Comparison of ENCODE assay signal across 20 mouse cellular contexts in genomic region chr5:74147631-74148030, GRCm38 (mm10). TPM values are rescaled to one million over a fixed set of nuclear protein-coding genes. Genes with fewer than 3 reads are reported as not detected.
A peak's percentile ranks its signal among the peaks of the same experiment; 100 is the strongest.
DNase-seq lines count a peak whose midpoint lies in the region; ATAC-seq and TF ChIP-seq lines count a peak whose summit lies in the region.
"Had no signal": no experiment of that assay in that cellular context is flagged by ENCODE, and none has a peak within 500 bp of the region (broad histone marks: within the 10 kb centered on the region; RNA-seq: fewer than 3 reads in every experiment).

No protein-coding gene starts in this region.

- no peak for TF ChIP-seq EP300 in stomach, postnatal 0 days (optimal IDR thresholded peaks at IDR 0.05)
- no peak for TF ChIP-seq EP300 in liver, postnatal 0 days (IDR thresholded peaks at IDR 0.05; ENCODE audit: low read depth)

- no peak for ATAC-seq in embryonic facial prominence, embryonic 14.5 days (ENCODE audit: low read depth)
- no peak for ATAC-seq in stomach, embryonic 15.5 days (ENCODE audit: insufficient read depth, low FRiP score, low read depth)
- ATAC-seq in stomach, postnatal 0 days (ENCODE audit: low FRiP score, low TSS enrichment): no peak
- ATAC-seq in heart, embryonic 16.5 days (replicated peaks; ENCODE audit: extremely low read depth, insufficient read depth, low FRiP score): peak; percentile 88
- ATAC-seq in liver, postnatal 0 days: no peak
- ATAC-seq: forebrain, embryonic 15.5 days; liver, embryonic 12.5 days had no signal

- H3K4me3 ChIP-seq in embryonic facial prominence, embryonic 14.5 days (ENCODE audit: low read depth, low read length): no peak overlapping the region
- no peak overlapping the region for H3K4me3 ChIP-seq in embryonic facial prominence, embryonic 10.5 days
- no peak overlapping the region for H3K4me3 ChIP-seq in stomach, embryonic 15.5 days (replicated peaks)
- H3K4me3 ChIP-seq in stomach, postnatal 0 days (ENCODE audit: low read depth, low read length): no peak overlapping the region
- H3K4me3 ChIP-seq in heart, embryonic 16.5 days (ENCODE audit: low read length): peak overlapping the region; percentile 5; the same call in 1 of the 2 replicates
- H3K4me3 ChIP-seq in liver, postnatal 0 days (ENCODE audit: low read depth, low read length): no peak overlapping the region
- H3K4me3 ChIP-seq: erythroblast, embryonic 14.5 days; forebrain, embryonic 15.5 days; liver, embryonic 12.5 days; midbrain, embryonic 10.5 days; neural tube, embryonic 13.5 days had no signal

- DNase-seq in embryonic facial prominence, embryonic 14.5 days (ENCODE audit: low spot score): peak; percentile 23
- DNase-seq in embryonic facial prominence, embryonic 10.5 days (ENCODE audit: low spot score): no peak
- DNase-seq in stomach, postnatal 0 days (ENCODE audit: low spot score): no peak
- DNase-seq in liver, postnatal 0 days: no peak
- DNase-seq in neural tube, embryonic 10.5 days (ENCODE audit: extremely low spot score, low spot score): no peak
- no peak for DNase-seq in kidney, adult 18-20 months
- DNase-seq: adrenal gland, adult 8-10 months; cerebellum, adult 11 months; cerebellum, postnatal 25 days; layer of hippocampus, postnatal 36 days; right cerebral cortex, postnatal 14 days; thymus, postnatal 25 days had no signal

- no peaks in the 10 kb centered on the region for H3K36me3 ChIP-seq in embryonic facial prominence, embryonic 14.5 days (ENCODE audit: control insufficient read depth, insufficient read depth, low read length)
- H3K36me3 ChIP-seq in embryonic facial prominence, embryonic 10.5 days (replicated peaks): no peaks in the 10 kb centered on the region
- H3K36me3 ChIP-seq in stomach, embryonic 15.5 days: no peaks in the 10 kb centered on the region
- no peaks in the 10 kb centered on the region for H3K36me3 ChIP-seq in stomach, postnatal 0 days (ENCODE audit: control insufficient read depth, insufficient read depth, low read length)
- no peaks in the 10 kb centered on the region for H3K36me3 ChIP-seq in heart, embryonic 16.5 days (ENCODE audit: control insufficient read depth, insufficient read depth)
- no peaks in the 10 kb centered on the region for H3K36me3 ChIP-seq in liver, postnatal 0 days (replicated peaks; ENCODE audit: insufficient read depth, low read length)
- H3K36me3 ChIP-seq: forebrain, embryonic 15.5 days; liver, embryonic 12.5 days; midbrain, embryonic 10.5 days; neural tube, embryonic 13.5 days had no signal

- no peak overlapping the region for H3K4me2 ChIP-seq in embryonic facial prominence, embryonic 14.5 days (ENCODE audit: low read depth, low read length)
- H3K4me2 ChIP-seq in stomach, embryonic 15.5 days: no peak overlapping the region
- no peak overlapping the region for H3K4me2 ChIP-seq in stomach, postnatal 0 days (replicated peaks; ENCODE audit: low read depth)
- H3K4me2 ChIP-seq in heart, embryonic 16.5 days (ENCODE audit: low read depth, low read length): peak overlapping the region; percentile 36; the same call in 1 of the 2 replicates
- H3K4me2 ChIP-seq in liver, postnatal 0 days (ENCODE audit: low read depth, low read length): no peak overlapping the region
- H3K4me2 ChIP-seq: forebrain, embryonic 15.5 days; liver, embryonic 12.5 days; neural tube, embryonic 13.5 days had no signal

- WGBS in embryonic facial prominence, embryonic 14.5 days: 67% methylated on average over 10 of the region's 10 CpGs
- WGBS in embryonic facial prominence, embryonic 10.5 days: 88% methylated on average over 10 of the region's 10 CpGs
- 72% methylated on average over 10 of the region's 10 CpGs for WGBS in stomach, embryonic 15.5 days
- WGBS in stomach, postnatal 0 days: 63% methylated on average over 10 of the region's 10 CpGs
- 30% methylated on average over 10 of the region's 10 CpGs for WGBS in heart, embryonic 16.5 days
- 76% methylated on average over 10 of the region's 10 CpGs for WGBS in liver, postnatal 0 days (ENCODE audit: insufficient replicate concordance)

- no peaks in the 10 kb centered on the region for H3K27me3 ChIP-seq in embryonic facial prominence, embryonic 14.5 days (replicated peaks; ENCODE audit: control insufficient read depth, insufficient read depth, low read length)
- no peaks in the 10 kb centered on the region for H3K27me3 ChIP-seq in embryonic facial prominence, embryonic 10.5 days (replicated peaks; ENCODE audit: low read depth, poor library complexity, severe bottlenecking)
- H3K27me3 ChIP-seq in stomach, embryonic 15.5 days (replicated peaks): no peaks in the 10 kb centered on the region
- H3K27me3 ChIP-seq in stomach, postnatal 0 days (ENCODE audit: control insufficient read depth, insufficient read depth, low read length): no peaks in the 10 kb centered on the region
- no peaks in the 10 kb centered on the region for H3K27me3 ChIP-seq in heart, embryonic 16.5 days (ENCODE audit: control insufficient read depth, insufficient read depth, low read length)
- no peaks in the 10 kb centered on the region for H3K27me3 ChIP-seq in liver, postnatal 0 days (ENCODE audit: insufficient read depth, low read length)
- H3K27me3 ChIP-seq: CH12.LX; forebrain, embryonic 15.5 days; liver, embryonic 12.5 days; neural tube, embryonic 13.5 days had no signal

- H3K4me1 ChIP-seq in embryonic facial prominence, embryonic 14.5 days (ENCODE audit: control insufficient read depth, insufficient read depth, low read length): no peaks in the 10 kb centered on the region
- peaks cover 2% of the 10 kb centered on the region; the same call in 1 of the 2 replicates for H3K4me1 ChIP-seq in embryonic facial prominence, embryonic 10.5 days
- H3K4me1 ChIP-seq in stomach, embryonic 15.5 days: no peaks in the 10 kb centered on the region
- H3K4me1 ChIP-seq in stomach, postnatal 0 days (replicated peaks; ENCODE audit: control insufficient read depth, insufficient read depth): peaks cover 4% of the 10 kb centered on the region; the same call in 1 of the 2 replicates
- peaks cover 22% of the 10 kb centered on the region for H3K4me1 ChIP-seq in heart, embryonic 16.5 days (ENCODE audit: control insufficient read depth, insufficient read depth, low read length)
- 0 out of 2 replicates have a peak, but pooled peaks cover 4% of the 10 kb centered on the region for H3K4me1 ChIP-seq in liver, postnatal 0 days (ENCODE audit: insufficient read depth)
- H3K4me1 ChIP-seq: forebrain, embryonic 15.5 days; midbrain, embryonic 10.5 days; neural tube, embryonic 13.5 days had no signal

- H3K9ac ChIP-seq in embryonic facial prominence, embryonic 14.5 days (ENCODE audit: low read depth, low read length): no peak overlapping the region
- H3K9ac ChIP-seq in stomach, embryonic 15.5 days: no peak overlapping the region
- no peak overlapping the region for H3K9ac ChIP-seq in stomach, postnatal 0 days (ENCODE audit: low read length)
- peak overlapping the region; percentile 67 for H3K9ac ChIP-seq in heart, embryonic 16.5 days (ENCODE audit: low read length)
- no peak overlapping the region for H3K9ac ChIP-seq in liver, postnatal 0 days (replicated peaks)
- H3K9ac ChIP-seq: forebrain, embryonic 15.5 days; liver, embryonic 12.5 days; neural tube, embryonic 13.5 days had no signal

- H3K27ac ChIP-seq in embryonic facial prominence, embryonic 14.5 days (replicated peaks; ENCODE audit: low read depth, low read length): no peak overlapping the region
- H3K27ac ChIP-seq in embryonic facial prominence, embryonic 10.5 days (replicated peaks): no peak overlapping the region
- H3K27ac ChIP-seq in stomach, embryonic 15.5 days: 0 out of 2 replicates have a peak overlapping the region, but pooled peaks have one; percentile 28
- no peak overlapping the region for H3K27ac ChIP-seq in stomach, postnatal 0 days (replicated peaks)
- peak overlapping the region; percentile 95 for H3K27ac ChIP-seq in heart, embryonic 16.5 days (ENCODE audit: low read length)
- H3K27ac ChIP-seq in liver, postnatal 0 days (ENCODE audit: low read depth): no peak overlapping the region
- H3K27ac ChIP-seq: forebrain, embryonic 15.5 days; liver, embryonic 12.5 days; midbrain, embryonic 10.5 days; neural tube, embryonic 13.5 days had no signal

- no peaks in the 10 kb centered on the region for H3K9me3 ChIP-seq in embryonic facial prominence, embryonic 14.5 days (ENCODE audit: control insufficient read depth, low read length)
- no peaks in the 10 kb centered on the region for H3K9me3 ChIP-seq in embryonic facial prominence, embryonic 10.5 days
- H3K9me3 ChIP-seq in stomach, embryonic 15.5 days: no peaks in the 10 kb centered on the region
- H3K9me3 ChIP-seq in stomach, postnatal 0 days (ENCODE audit: control insufficient read depth, low read length): no peaks in the 10 kb centered on the region
- no peaks in the 10 kb centered on the region for H3K9me3 ChIP-seq in heart, embryonic 16.5 days (replicated peaks; ENCODE audit: control insufficient read depth, low read length)
- H3K9me3 ChIP-seq in liver, postnatal 0 days (ENCODE audit: low read length): no peaks in the 10 kb centered on the region
- H3K9me3 ChIP-seq: forebrain, embryonic 15.5 days; liver, embryonic 12.5 days; midbrain, embryonic 10.5 days; neural tube, embryonic 13.5 days had no signal

- no peak for TF ChIP-seq CTCF in stomach, postnatal 0 days (IDR thresholded peaks at IDR 0.05; ENCODE audit: low read depth)
- TF ChIP-seq CTCF in liver, postnatal 0 days (IDR thresholded peaks at IDR 0.05; ENCODE audit: low read depth): no peak

RNA-seq across cellular contexts. Expression of gene Rasl11b, which starts 47.5 kb away (rescaled TPM):
- 62.9 and 75.4 TPM in 2 replicates for polyA plus RNA-seq in embryonic facial prominence, embryonic 14.5 days (2014; fragmentation: Nextera tagmentation; extraction: Ambion mirVana)
- 46.3 and 58.0 TPM in 2 replicates for polyA plus RNA-seq in embryonic facial prominence, embryonic 10.5 days (2016; fragmentation: Nextera tagmentation; extraction: Ambion mirVana)
- polyA plus RNA-seq in stomach, embryonic 15.5 days (2015; fragmentation: Nextera tagmentation; extraction: Ambion mirVana): 47.9 and 50.3 TPM in 2 replicates
- polyA plus RNA-seq in stomach, postnatal 0 days (2015; fragmentation: Nextera tagmentation; extraction: Ambion mirVana): 33.6 and 45.0 TPM in 2 replicates
- polyA plus RNA-seq in heart, embryonic 16.5 days (2015; fragmentation: Nextera tagmentation; extraction: Ambion mirVana): 101 and 112 TPM in 2 replicates
- 9.4 and 9.6 TPM in 2 replicates for polyA plus RNA-seq in liver, postnatal 0 days (2015; fragmentation: Nextera tagmentation; extraction: Ambion mirVana)
- polyA plus RNA-seq: erythroblast, embryonic 14.5 days had no signal

Comparison
In these comparisons a context has a peak if more than half of its experiments do, and no peak if none do; other contexts are left out.
1. H3K27ac ChIP-seq: peak in stomach, embryonic 15.5 days (single experiment) and heart, embryonic 16.5 days (single experiment); none in embryonic facial prominence, embryonic 14.5 days (single experiment), embryonic facial prominence, embryonic 10.5 days (single experiment), stomach, postnatal 0 days (single experiment) and liver, postnatal 0 days (single experiment).